Mouse (Mus musculus): ENCODE measurements around the gene Vsig10.
"Not testable (repeated sequence)": the region's sequence is repeated elsewhere in the genome, so short reads cannot be mapped to it uniquely, and the experiment has no call there.

Vsig10 gene

DNA sequence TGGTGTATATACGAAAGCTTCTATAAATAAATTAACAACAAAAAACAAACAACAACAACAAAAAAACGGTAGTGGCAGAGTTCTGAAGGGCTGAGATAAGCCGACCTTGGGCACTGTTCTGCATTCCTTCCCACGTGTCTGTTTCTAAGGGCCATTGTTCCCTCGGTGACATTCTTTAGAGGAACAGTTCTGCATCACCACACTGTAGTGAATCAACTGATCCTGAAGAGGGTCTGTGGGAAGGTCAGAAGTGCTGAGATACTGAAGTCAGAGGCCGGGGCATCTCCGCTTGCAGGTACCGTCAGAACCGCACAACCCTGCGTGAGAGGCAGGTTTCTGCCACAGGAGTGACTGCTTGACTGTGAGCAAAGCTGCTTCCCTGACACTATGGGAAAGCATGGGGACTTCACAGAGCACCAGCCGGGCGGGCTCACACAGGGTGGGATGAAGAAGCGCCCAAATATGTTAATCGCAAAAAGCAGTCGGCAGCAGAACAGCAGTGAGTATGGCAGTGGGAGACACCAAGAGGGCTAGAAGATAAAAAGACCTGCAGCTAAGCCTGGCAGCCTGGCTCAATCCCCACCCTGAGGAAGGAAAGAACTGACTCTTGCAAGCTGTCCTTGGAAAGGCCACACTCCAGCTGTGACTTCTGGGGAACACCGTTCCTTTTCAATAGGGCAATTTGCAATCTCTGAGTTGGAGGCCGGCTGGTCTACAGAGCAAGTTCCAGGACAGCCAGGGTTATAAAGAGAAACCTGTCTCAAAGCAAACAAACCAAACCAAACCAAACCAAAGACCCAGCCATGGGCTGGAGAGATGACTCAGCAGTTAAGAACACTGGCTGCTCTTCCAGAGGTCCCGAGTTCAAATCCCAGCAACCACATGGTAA is 14.9 kb upstream of the Vsig10 start:
- DNase-seq: no peak

- peak; percentile 69 to 70 for DNase-seq
Measured at GRCm38 (mm10) chr5:117304947-117305346, 13.9 kb upstream of the Vsig10 start.

- no peak for DNase-seq
Measured at GRCm38 (mm10) chr5:117305754-117306153, 13.1 kb upstream of the Vsig10 start.

GRCm38 (mm10) chr5:117306826-117307225 is 12.1 kb upstream of the Vsig10 start:
- no peak for DNase-seq

GRCm38 (mm10) chr5:117307699-117308098 is 11.2 kb upstream of the Vsig10 start:
- DNase-seq: peak; percentile 74 to 84

GRCm38 (mm10) chr5:117313420-117313819 is 5.5 kb upstream of the Vsig10 start:
- peak; percentile 78 for DNase-seq

DNA sequence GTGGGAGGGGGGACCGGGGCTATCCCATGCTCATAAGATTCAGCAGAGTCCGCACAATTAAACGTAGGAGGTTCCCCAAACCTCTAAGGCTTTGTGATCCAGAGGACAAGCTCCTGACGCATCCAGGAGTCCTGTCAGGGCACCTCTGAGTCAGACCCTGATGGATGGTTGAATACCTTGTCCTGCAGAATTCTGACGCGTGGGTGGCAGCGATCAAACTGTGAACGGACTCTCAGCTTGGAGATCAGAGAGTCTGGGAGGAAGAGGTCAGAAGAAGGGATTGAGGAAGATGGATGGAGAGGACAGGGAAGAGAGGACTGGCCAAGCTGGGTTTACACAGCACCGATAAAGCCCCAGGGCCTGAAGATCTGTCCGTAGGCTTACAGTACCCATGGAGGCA is 5.0 kb upstream of the Vsig10 start:
- DNase-seq: no peak

- DNase-seq: peak; percentile 46 to 71
Measured at GRCm38 (mm10) chr5:117314587-117315428, 4.1 kb upstream of the Vsig10 start.

DNA sequence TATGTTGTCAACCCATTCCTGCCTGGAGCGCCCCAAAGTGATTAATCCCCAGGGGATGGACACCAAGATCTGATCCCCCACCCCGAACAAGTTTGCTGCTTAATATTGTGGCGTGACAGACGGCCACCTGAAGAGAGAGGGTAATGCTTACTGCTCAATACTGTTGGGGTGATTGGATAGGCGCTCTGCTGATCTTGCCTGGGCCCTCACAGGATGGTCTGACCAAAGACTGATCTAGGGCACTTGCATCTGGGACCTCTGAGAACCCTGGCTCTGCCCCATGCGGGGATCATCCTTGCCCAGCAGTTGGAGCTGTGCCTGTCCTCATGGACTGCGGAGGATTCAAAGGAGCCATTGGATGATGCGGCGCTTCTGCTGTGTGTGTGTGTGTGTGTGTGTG is 4.9 kb downstream of the Vsig10 start:
- no peak for DNase-seq

DNA sequence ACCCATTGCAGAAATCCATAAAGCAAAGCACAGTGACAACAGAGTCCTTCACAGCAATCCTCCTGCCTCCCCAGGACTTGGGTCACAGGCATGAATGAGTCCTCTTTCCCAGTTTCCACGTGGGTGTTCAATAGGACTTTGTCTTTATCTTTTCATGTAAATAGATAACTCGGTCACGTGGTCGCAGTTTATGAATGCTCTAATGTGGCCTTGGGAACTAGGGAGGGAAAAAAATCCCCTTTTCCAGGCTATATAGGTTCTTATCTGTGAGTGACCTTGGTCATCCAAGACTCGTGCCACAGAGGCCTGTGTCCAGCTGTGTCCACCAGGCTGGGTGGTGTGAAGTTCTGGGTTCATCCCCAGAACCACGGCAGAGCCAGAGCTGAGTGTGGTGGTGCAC is 7.5 kb downstream of the Vsig10 start:
- no peak for DNase-seq

GRCm38 (mm10) chr5:117330457-117330856 is 11.6 kb downstream of the Vsig10 start:
- peak; percentile 73 to 84 for DNase-seq

GRCm38 (mm10) chr5:117337999-117338398 is 19.1 kb downstream of the Vsig10 start:
- no peak for DNase-seq

DNA sequence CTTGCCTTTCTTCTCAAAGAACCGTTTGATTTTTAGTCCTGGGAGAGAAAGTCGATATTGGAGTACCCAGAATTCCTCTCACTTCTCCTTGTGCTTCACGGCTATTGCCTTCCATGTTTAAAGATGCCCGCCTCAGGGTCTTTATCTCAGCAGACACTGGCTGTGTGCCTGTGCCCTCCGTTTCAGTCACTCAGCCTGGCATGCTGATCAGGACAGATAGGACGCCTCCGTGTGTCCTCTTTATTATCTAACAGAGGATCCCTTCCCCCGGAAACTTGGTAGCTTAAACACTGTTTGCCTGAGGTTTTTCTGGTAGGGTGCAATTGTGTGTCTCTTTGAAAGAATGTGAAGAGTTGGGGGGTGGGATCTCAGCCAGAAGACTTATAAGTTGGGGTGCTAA is 19.6 kb downstream of the Vsig10 start:
- DNase-seq: no peak

DNA sequence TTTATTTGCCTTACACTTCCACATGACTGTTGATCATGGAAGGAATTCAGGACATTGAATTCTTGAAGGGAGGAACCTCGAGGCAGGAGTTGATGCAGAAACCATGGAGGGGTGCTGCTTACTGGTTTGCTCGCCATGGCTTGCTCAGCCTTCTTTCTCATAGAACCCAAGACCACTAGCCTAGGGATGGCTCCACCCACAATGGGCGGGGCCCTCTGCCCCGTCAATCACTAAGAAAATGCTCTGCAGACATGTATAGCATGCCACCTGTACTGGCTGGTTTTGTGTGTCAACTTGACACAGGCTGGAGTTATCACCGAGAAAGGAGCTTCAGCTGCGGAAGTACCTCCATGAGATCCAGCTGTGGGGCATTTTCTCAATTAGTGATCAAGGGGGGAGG is 21.2 kb downstream of the Vsig10 start:
- no peak for DNase-seq

- no peak for DNase-seq
Measured at GRCm38 (mm10) chr5:117341896-117342295, 23.0 kb downstream of the Vsig10 start.

- DNase-seq: not testable (repeated sequence)
Measured at GRCm38 (mm10) chr5:117344496-117344895, 25.6 kb downstream of the Vsig10 start.

DNA sequence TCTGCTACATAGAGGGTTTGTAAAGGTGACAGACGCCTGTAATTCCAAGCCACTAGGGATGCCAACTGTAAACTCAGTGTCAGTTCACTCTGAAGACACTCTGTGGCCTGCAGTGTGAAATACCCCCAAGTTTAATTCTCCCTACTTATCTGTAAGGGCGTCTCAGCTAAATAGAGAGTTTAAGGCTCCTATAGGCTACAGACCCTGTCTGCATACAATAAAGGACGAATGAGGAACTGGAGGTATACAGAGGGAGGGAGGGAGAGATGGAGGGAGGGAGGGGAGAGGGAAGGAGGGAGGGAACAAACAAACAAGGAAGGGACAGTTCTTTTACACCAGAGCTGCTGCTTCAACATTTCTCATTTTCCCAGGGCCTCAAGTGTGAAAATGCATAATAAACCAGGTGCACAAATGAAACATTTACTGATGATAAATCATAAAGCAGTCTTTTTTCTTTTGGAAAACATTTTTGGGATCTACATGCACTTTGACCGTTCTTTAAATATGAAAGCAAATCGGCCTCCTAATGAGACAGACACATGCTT is 26.6 kb downstream of the Vsig10 start:
- no peak for DNase-seq

DNA sequence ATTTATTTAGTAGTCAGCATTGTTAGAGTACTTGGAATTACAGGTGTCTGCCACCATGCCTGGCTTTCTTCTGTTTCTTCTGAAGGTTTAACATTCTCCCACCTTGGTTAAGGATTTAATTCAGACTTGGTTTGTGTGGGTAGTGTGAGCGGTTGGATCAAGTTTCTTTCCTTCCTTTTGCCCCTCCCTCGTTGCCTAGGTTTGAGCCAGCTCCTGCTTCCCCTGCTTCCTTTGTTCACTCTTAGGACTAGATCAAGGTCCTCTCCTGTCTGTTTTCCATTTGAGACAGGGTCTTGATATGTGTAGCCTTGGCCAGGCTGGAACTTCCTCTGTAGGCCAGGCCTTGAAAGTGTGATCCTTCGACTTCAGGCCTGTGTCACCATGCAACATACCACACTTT is 27.4 kb downstream of the Vsig10 start:
- DNase-seq: no peak

DNA sequence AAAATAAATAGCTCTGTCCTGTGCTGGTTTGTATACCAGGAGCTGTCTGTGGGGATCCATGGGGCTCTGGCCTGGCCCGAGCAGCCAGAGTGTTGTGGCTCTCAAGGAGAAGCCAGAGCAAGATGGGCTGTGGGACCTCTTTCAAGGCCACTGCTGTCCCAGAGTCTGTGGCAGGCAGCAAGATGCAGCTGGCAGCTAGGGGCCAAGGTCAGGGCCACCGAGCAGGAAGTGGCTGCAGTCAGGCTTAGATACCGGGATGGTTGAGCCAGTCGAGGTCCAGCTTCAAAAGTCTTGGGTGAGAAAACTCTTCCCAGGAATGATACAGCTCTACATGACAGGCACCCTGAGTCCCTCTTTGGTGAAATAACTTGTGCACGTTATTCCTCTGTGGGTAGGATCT is 28.1 kb downstream of the Vsig10 start:
- DNase-seq: no peak

- DNase-seq: no peak
Measured at GRCm38 (mm10) chr5:117347838-117348237, 29.0 kb downstream of the Vsig10 start.

DNA sequence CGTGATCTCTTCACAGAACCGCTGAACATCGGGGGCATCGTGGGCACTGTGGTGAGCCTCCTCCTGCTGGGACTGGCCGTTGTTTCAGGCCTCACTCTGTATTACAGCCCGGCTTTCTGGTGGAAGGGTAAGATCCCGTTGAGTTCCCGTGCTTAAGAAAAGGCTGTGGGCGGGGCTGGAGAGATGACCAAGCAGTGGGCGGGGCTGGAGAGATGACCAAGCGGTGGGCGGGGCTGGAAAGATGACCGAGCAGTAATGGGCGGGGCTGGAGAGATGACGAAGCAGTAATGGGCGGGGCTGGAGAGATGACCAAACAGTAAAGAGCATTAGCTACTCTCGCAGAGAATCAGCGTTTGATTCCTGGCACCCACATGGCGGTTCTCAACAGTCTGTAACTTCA is 29.4 kb downstream of the Vsig10 start:
- peak; percentile 71 to 77 for DNase-seq

- peak in 1 of 2 experiments; percentile 28 for DNase-seq
Measured at GRCm38 (mm10) chr5:117354121-117354520, 35.2 kb downstream of the Vsig10 start.

- DNase-seq: no peak
Measured at GRCm38 (mm10) chr5:117355648-117356303, 36.9 kb downstream of the Vsig10 start.

Data from lung, adult 18-20 months (tissue).